Mouse (Mus musculus): ENCODE measurements at regions not wholly inside any gene's neighbourhood (a gene's known extent, or its start where the extent isn't known, plus 50 kb on each side); places are given as distances from the start of the nearest gene placed in this dataset.

DNA sequence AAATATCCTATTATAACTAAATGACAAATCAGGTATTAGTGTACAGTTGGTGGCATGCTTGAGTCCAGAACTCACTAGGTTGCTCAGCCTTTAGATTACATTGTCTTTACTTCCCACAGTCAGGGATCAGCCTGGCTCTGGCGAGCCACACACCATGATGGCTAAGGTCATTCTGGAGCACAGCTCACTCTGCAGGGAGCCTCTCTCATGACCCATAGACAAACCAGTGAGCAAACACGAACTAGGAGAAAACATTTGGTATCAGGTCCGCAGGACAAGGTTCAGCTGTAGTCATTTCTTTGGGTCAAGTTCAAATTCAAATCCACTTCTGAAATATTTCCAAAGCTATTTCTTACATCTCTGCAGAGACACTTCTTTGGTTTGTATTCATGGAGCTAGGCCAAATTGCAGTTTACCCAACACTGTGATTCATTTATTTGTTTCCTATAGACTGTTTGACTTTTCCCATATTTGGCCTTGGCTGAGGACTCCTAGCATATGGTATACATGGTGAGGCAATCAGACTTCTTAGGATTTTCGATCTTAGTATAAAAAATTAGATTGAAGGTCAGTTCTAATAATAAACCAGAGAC is 64.5 kb upstream of the Eed start:
- TF ChIP-seq MYOD1 (IDR thresholded peaks at IDR 0.05; ENCODE audit: control insufficient read depth, insufficient read length, low read depth) (no peak), CTCF (IDR thresholded peaks at IDR 0.05; ENCODE audit: control insufficient read depth, insufficient read depth, insufficient read length) (no peak), USF1 (IDR thresholded peaks at IDR 0.05; ENCODE audit: low read depth) (no peak)

All from C2C12 (cell line).